Mouse (Mus musculus): Measurements from ENCODE around the gene Paxip1. TPM values are rescaled to one million over a fixed set of nuclear protein-coding genes. Genes with fewer than 3 reads are reported as not detected.

The Paxip1 gene
- polyA plus RNA-seq (2012; rRNA removed) = 61.4 and 66.9 TPM in 2 replicates

DNA sequence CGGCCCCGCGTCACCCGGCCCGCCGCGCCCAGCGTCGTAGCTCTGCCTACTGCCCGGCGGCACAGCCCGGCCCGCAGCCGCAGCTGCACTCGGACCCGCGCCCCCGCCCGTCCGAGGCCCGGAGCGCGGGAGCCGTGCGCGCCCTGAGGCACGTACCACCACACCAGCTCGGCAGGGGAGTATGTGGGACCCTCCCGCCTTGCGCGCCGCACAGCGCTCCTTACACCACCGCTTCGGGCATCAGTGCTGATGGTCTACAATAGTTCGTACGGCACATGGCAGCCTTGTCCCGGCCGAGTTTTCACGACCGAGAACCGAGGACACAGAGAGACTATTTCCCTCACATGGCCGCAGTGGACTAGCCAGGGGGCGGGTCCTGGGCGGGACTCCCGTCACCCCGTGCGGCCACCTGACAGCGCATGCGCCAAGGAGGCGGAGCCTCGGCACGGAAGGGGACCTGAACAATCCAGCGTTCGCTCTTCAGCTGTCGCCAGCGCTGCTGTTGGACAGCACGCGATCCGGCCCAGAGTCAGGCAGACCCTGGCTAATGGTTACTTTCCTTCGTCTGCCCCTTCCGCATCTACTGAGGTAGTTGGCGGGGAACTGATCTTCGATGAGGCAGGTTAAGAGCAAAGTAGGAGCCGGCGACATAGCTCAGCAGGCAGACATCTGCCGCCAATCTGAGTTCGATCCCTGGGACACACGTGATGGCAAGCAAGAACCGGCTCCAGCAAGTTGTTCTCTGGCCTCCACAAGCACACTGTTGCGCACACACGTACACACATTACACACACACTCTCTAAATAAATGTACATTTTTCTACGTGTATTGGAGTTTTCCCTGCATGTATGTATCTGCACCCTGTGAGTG is at the start of gene Paxip1:
Gene Paxip1 (minus strand): TSS at position 389 of the 870 bp plus-strand sequence.

Other genes with a start within 250 kb of the Paxip1 start
- 0.05 and 0.09 TPM in 2 replicates for gene Htr5a, start 50.5 kb upstream of the Paxip1 start, polyA plus RNA-seq (2012; rRNA removed)

Measured in central nervous system, embryonic 11.5 days (tissue).